Mouse (Mus musculus) yolk sac, embryonic 10.5 days (tissue): ENCODE results near the gene Chic1.

Experiments used
- DNase-seq: peaks from one replicate; pipeline ENCODE4 v3.0.0-alpha.2; 2017; ENCODE audit warnings: low spot score

Gene Chic1

DNA sequence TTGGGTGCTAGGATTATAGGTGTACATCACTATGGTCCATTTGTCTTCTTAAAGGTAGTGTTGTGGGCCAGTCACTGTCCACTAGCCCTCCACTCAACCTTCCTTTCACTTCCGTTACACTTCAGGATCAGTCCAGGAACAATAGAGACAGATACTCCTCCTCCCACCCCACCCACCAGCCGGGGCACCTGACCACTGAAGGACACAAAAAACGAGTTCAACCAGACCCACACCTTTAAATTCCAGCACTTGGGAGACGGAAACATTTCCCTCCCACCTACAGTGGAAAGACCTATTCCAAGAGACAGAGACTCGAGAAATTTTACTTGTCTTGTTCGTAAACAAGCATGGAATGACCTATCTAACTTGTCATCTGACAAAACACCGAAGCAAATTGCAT is 76.0 kb downstream of the Chic1 start:
- no peak for DNase-seq

DNA sequence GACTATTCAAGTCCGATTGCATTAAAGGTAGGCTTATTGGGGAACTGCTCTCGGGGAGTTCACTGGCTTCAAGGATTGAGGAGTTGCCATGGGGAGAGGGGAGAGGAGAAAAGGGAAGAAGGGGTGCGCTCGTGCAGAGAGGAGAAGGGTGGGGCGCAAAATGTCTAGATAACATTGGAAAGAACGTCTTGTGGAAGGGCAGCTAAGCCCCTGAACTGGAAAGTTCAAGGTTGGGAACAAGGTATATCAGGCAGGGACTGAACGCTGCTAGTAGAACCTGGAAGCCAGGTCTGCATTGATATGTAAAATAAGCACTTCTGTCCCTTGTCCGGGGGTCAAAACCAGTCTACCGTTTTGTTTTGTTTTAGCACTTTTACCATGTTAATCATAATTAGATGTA is 81.7 kb downstream of the Chic1 start:
- no peak for DNase-seq

GRCm38 (mm10) chrX:103440803-103441202 is 84.5 kb downstream of the Chic1 start:
- DNase-seq: peak; percentile 20

DNA sequence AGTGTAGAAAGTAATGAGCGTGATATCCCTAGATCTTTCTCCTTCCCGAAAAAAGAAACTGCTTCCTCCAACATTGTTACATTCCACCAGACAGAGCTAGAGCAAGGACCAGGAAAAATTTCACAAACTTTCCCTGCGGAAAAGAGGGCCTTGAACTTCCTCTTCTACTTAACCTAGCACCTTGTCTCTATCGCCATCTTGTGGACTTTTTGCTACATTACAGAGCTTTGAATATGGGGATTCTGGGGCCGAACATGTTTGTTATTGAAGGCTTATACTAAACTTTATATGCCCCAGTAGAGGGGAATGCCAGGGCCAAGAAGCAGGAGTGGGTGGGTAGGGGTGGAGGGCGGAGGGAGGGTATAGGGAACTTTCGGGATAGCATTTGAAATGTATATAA is 87.5 kb downstream of the Chic1 start:
- peak; percentile 5 for DNase-seq
